Mouse (Mus musculus): ENCODE results near the gene Plekhb1.

DNA sequence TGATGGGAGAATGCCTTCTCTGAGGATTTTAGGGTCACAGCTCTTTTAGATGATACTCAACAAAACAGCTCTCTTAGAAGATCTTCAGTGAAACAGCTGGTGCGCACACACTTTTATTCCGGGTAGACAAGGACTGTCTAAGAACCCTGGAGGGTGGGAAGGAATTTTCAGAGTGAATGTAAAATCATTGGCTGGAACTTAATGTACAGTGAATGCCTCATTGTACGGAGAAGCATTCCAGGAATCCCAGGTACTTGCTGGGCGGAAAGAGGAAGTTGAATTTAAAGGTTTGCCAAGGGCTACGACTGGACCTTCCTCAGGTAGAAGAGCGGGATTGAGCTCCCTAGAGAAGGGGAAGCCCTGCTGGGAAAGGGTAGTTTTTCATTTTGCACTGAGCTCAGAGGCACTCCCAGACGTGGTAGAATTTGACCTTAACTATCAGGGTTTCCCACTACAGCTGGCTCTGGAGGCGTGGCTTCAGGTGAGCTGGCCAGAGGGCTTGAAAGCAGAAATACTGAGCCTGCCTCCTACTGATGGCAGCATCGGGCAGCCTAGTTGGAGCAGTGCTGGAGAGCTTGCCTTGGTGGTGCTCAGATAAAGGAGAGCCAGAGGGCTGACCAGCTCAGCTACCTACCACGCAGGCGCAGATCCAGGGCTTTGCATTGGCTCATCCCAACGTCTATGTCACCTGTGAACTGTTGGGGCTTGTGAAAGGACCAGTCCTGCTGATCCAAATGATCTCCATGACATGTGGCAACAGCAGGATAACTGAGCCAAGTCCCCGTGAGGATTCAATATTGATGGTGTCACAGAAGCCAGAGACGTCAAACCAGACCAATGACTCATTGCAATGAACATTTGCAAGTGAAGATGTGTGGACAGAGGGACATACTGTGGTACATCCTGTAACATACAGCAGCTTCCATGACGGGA, 17.0 kb upstream of the Plekhb1 start:
- no peak for TF ChIP-seq CTCF (IDR thresholded peaks at IDR 0.05; ENCODE audit: low read depth)
- no peak for TF ChIP-seq EP300 (optimal IDR thresholded peaks at IDR 0.05)
